Mouse (Mus musculus): ENCODE data around the gene BC025920. TPM values are rescaled to one million over a fixed set of nuclear protein-coding genes. Genes with fewer than 3 reads are reported as not detected.

The BC025920 gene
- polyA plus RNA-seq, 1 experiment from 2014 or later, result 0.85 TPM

DNA sequence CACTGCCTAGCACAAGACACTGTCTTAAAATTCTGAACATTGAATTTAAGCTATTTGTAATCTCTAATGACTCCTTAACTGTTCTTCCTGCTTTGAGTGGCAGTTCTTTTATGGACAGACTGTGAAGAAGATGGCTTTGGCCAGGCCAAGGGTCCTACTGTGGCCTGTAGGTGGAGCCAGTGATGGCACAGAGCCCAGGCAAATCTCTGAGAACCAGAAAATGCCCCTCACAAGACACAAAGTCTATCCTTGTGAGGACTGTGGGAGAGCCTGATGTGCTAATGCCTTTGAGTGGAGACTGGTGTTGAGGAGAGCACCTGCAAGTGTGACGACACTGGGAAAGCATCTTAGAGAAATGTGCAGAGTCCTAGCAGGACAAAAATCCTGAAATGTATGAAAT, 2.2 kb downstream of the BC025920 start:
- Histone ChIP-seq H3K36me3 (no peaks in the 10 kb centered on the region), H3K27ac (no peak overlapping the region), H3K4me3 (replicated peaks) (no peak overlapping the region), H3K4me2 (replicated peaks) (no peak overlapping the region), H3K9ac (no peak overlapping the region), H3K9me3 (no peaks in the 10 kb centered on the region), H3K4me1 (replicated peaks) (peaks cover 10% of the 10 kb centered on the region; the same call in 1 of the 2 replicates), H3K27me3 (replicated peaks) (no peaks in the 10 kb centered on the region)
- ATAC-seq, result no peak
- WGBS, result 86% methylated on average over 1 of the region's 1 CpGs

DNA sequence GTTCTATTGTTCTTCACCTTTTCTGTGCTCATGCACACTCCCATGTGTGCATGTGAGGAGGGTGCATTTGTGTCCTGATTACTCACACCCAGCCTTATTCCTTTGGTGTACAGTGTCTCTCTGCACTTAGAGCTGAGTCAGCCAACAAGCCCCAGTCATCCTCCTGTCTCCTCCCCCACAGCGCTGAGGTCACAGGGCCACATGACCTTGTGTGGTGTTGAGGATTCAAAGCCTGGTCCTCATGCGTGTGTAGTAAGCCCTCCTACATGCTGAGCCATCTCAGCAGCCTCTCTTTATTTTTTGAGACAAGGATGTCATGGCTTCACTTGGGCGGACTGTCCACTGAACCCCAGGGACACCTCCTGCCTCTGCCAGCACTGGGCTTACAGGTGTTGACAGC, 6.7 kb downstream of the BC025920 start:
- 63% methylated on average over 3 of the region's 3 CpGs for WGBS
- no peak overlapping the region for H3K9ac ChIP-seq
- no peak overlapping the region for H3K4me2 ChIP-seq (replicated peaks)
- no peaks in the 10 kb centered on the region for H3K27me3 ChIP-seq (replicated peaks)
- no peaks in the 10 kb centered on the region for H3K36me3 ChIP-seq
- no peak overlapping the region for H3K27ac ChIP-seq
- H3K9me3 ChIP-seq, result no peaks in the 10 kb centered on the region
- no peak for ATAC-seq
- H3K4me1 ChIP-seq (replicated peaks), result no peaks in the 10 kb centered on the region
- no peak overlapping the region for H3K4me3 ChIP-seq (replicated peaks)

DNA sequence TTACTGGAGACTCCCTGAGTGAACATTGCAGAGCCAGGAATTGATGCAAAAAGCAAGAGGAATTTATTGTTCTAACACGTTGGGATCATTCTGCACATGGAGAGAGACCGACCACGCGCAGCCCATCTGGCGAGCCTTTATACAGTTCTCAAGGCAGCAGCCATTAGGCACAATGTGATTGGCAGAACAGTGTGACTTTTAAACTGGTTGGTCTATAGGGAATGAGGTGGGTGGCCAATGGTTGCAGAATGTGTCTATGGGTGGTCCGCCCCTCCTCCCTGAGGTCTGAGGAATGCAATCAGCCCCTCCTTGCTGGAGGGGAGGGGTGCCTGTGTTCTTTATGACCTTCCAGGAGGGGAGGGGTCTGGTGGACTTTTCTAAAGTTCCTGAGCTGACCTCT, 9.4 kb downstream of the BC025920 start:
- H3K27ac ChIP-seq, result no peak overlapping the region
- H3K36me3 ChIP-seq, result no peaks in the 10 kb centered on the region
- H3K27me3 ChIP-seq (replicated peaks), result no peaks in the 10 kb centered on the region
- no peak overlapping the region for H3K4me3 ChIP-seq (replicated peaks)
- H3K9me3 ChIP-seq, result no peaks in the 10 kb centered on the region
- H3K4me1 ChIP-seq (replicated peaks), result no peaks in the 10 kb centered on the region
- peak; percentile 20; the same call in 1 of the 2 replicates for ATAC-seq
- H3K9ac ChIP-seq, result no peak overlapping the region
- no peak overlapping the region for H3K4me2 ChIP-seq (replicated peaks)
- WGBS, result 52% methylated on average over 6 of the region's 6 CpGs

DNA sequence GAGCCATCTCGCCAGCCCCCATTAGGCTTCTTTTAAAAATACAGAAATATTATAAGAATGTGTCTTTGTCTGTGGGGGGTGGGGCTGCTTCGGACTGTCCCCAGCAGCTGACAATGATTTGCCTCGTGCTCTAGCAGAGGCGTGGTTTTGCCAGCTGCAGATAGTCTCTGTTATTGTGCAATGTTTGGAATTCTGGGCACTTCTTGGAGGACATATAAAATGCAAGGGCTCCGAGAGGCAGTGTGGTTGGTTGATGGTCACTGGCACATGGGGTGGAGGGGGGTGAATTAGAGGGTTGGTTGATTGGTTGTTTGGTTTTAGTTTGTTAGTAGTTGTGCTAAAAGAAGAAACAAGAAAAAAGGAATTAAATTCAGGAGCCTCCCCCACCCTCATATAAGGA, 13.9 kb downstream of the BC025920 start:
- Histone ChIP-seq H3K9me3 (no peaks in the 10 kb centered on the region), H3K4me2 (replicated peaks) (no peak overlapping the region)
- WGBS, result 80% methylated on average over 5 of the region's 5 CpGs

DNA sequence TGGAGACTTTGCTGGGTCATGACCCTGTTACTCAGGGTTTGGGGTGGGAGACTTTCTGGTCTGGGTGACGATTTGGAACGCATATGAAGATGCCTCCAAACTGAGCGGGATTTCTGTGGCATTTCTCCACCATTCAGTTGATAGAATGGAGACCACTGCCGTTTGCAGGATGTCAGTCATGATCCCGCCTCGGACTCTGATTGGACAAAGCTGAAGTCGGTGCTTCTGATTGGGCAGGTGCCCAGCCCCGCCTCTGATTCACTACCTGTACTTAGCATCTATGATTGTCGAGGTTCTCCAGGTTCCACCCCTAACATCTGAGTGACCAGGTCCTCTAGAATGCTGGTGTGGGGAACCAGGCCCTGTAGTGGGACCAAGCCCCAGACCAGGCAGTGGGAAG, 14.7 kb downstream of the BC025920 start:
- ATAC-seq, result no peak
- Histone ChIP-seq H3K4me1 (replicated peaks) (no peaks in the 10 kb centered on the region), H3K27me3 (replicated peaks) (no peaks in the 10 kb centered on the region), H3K9ac (no peak overlapping the region), H3K4me3 (replicated peaks) (no peak overlapping the region), H3K27ac (no peak overlapping the region), H3K36me3 (peaks cover 14% of the 10 kb centered on the region), H3K4me2 (replicated peaks) (no peak overlapping the region), H3K9me3 (no peaks in the 10 kb centered on the region)
- WGBS, result 61% methylated on average over 9 of the region's 9 CpGs

More for the DNA sequence above, 13.9 kb downstream of the BC025920 start:
- Histone ChIP-seq H3K36me3 (peaks cover 14% of the 10 kb centered on the region), H3K4me1 (replicated peaks) (no peaks in the 10 kb centered on the region), H3K9ac (no peak overlapping the region), H3K4me3 (replicated peaks) (no peak overlapping the region), H3K27me3 (replicated peaks) (no peaks in the 10 kb centered on the region), H3K27ac (no peak overlapping the region)
- no peak for ATAC-seq

DNA sequence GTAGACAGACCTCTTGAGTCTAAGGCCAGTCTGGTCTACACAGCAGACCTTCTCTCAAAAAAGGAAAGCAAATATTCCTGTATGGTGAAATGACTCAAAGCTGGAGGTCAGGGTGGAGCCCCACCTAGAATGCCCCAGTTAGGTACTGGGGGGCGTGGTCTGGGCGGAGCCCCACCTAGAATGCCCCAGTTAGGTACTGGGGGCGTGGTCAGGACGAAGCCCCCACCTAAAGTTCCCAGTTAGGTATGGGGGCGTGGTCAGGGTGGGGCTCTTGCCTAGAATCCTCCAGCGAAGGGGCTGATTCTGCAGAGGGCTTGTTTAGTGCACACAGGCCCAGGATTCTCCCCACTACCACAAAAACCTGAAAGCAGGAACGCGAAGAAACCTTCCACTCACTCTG, 17.4 kb downstream of the BC025920 start:
- H3K4me2 ChIP-seq (replicated peaks), result no peak overlapping the region
- H3K4me1 ChIP-seq (replicated peaks), result peaks cover 15% of the 10 kb centered on the region
- H3K9ac ChIP-seq, result no peak overlapping the region
- 46% methylated on average over 8 of the region's 8 CpGs for WGBS
- H3K36me3 ChIP-seq, result peaks cover 14% of the 10 kb centered on the region
- peak; percentile 12; the same call in 1 of the 2 replicates for ATAC-seq
- H3K4me3 ChIP-seq (replicated peaks), result no peak overlapping the region
- H3K27me3 ChIP-seq (replicated peaks), result no peaks in the 10 kb centered on the region
- H3K27ac ChIP-seq, result no peak overlapping the region
- no peaks in the 10 kb centered on the region for H3K9me3 ChIP-seq

DNA sequence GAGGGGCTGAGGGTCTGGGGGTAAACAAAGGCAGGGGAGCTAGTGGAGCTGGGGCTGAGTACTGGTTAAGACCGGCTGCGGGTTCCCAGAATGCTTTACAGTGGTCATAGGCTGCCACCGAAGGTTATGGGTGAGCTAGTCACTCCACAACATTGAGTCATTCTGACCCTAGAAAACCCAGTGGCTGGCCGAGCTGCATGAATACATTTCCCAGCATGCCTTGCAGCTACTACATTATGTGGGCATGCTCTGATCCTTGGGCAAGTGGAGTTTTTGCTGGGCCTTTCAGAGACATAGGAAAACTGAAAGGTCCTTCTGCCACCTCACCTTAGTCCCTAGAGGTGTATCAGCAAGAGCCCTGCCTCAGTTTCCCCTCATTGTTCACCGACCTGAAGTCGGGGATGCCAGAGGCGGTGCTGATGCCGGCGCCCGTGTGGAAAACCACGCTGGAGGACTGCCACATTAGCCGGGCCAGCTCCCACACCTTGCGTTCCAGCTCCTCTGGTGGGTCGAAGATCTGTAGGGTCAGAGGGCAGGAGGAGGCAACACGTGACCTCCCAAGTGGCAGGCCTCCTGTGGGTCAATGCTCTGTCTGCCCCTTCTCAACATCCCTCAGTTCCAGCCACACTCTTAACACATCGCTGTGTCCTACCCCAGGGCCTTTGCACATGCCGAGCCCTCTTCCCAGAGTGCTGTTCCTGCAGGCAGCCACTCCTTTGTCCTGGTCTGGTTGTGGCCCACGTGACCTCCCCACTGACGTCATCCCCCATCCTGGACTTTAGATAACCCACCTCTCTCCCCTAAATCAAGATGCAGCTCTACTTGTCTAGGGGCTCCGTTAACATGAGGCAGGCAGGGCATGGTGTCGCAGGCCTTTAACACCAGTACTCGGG, 20.3 kb downstream of the BC025920 start:
- Histone ChIP-seq H3K9ac (peak overlapping the region; percentile 66), H3K9me3 (no peaks in the 10 kb centered on the region), H3K36me3 (peaks cover 14% of the 10 kb centered on the region), H3K27me3 (replicated peaks) (no peaks in the 10 kb centered on the region), H3K27ac (peak overlapping the region; percentile 83; the same call in 1 of the 2 replicates), H3K4me3 (replicated peaks) (peak overlapping the region; percentile 66), H3K4me2 (replicated peaks) (peak overlapping the region; percentile 79), H3K4me1 (replicated peaks) (peaks cover 15% of the 10 kb centered on the region)
- WGBS, result 84% methylated on average over 22 of the region's 22 CpGs
- ATAC-seq, result peak; percentile 7

DNA sequence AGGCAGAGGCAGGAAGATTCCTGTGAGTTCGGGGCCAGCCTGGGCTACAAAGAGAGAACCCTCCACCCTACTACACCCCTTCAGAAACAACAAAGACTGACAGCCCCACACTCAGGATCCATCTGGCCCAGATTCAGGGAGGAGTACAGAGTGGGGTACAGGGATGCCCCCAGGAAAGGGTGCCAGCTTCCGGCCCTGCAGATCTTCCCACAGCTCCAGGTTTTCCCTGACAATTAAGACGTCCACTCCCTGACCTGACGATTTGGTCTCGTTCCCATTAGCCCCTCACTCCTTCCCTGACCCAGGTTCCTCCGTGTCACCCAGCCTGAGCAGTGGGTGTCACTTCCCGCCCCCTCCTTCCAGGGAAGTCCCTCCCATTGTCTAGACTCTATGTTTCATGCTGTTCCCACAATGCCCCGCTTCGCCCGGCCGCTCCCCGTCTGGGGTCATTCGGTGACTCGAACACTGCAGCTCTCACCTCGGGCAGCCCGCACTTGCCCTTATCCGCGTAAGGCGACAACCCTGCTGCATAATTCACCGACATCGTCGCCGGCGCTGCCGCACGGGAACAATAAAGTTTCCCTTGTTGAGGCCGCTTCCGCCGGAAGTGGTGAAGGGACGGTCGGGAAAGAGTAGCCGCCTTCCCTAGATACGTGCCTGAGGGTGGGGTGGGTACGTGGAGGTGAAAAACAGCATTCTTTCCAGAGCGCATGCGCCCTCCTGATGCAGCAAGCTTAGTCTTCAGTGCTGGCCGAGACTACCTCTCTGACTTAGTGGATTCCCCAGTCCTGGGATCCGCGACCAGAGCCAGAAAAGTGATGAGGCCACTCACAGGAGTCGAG, 21.1 kb downstream of the BC025920 start, which contains the start of gene Sirt6:
Gene Sirt6 (minus strand): TSS at position 804 of the 842 bp plus-strand sequence.
- ATAC-seq, result peak; percentile 93
- peak within 1 kb of the TSS; percentile 66 for H3K9ac ChIP-seq
- H3K36me3 ChIP-seq, result peaks cover 9% of the 10 kb centered on the region; the same call in 1 of the 2 replicates
- H3K4me2 ChIP-seq (replicated peaks), result peak within 1 kb of the TSS; percentile 79
- H3K4me3 ChIP-seq (replicated peaks), result peak within 1 kb of the TSS; percentile 66
- H3K4me1 ChIP-seq (replicated peaks), result peaks cover 15% of the 10 kb centered on the region
- H3K9me3 ChIP-seq, result no peaks in the 10 kb centered on the region
- WGBS, result 5% methylated on average over 40 of the region's 40 CpGs
- no peaks in the 10 kb centered on the region for H3K27me3 ChIP-seq (replicated peaks)
- H3K27ac ChIP-seq, result peak within 1 kb of the TSS; percentile 83

DNA sequence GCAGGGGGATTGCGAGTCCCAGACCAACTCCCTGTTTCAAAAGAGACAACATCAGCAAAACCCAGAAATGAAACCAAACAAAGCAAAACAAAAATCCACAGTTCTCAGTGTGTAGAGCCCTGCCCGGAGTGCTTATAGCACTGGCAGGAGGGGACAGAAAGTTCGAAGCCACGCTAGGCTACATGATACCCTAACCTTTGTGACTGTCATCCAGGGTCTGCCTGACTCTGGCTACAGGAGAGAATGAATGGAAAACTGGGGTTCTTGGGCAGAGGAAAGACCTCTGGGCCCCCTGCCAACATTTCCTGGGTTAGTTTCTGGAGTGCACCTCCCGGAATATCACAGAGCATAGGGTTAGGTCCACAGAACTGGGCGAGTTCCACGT, 21.8 kb downstream of the BC025920 start:
- Histone ChIP-seq H3K36me3 (peaks cover 4% of the 10 kb centered on the region; the same call in 1 of the 2 replicates), H3K27me3 (replicated peaks) (no peaks in the 10 kb centered on the region), H3K4me2 (replicated peaks) (peak overlapping the region; percentile 79), H3K4me3 (replicated peaks) (peak overlapping the region; percentile 66), H3K9me3 (no peaks in the 10 kb centered on the region), H3K9ac (peak overlapping the region; percentile 66), H3K4me1 (replicated peaks) (peaks cover 15% of the 10 kb centered on the region), H3K27ac (peak overlapping the region; percentile 83)
- peak; percentile 29 for ATAC-seq
- 43% methylated on average over 7 of the region's 7 CpGs for WGBS

DNA sequence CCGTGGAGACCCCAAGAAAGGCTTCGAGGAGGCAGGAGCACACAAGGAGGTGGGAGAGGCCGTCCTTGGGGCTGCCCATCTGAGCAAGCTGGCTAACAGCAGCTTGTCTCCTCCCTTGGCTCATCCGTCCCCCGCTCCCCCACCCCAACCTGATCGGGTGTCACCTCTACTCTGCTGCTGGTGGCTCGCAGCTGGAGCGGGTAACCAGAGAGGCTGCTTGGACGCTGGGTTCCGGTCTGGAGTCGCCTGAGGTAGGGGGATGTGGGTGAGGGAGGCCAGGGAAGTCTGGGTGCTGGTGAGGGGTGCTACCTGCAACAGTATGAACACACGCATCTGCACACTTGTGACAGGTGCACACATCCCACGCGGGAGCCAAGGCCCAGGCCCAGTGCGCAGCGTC, 22.3 kb downstream of the BC025920 start, which contains the start of gene Ankrd24:
Gene Ankrd24 (plus strand): TSS at position 151 of the 400 bp plus-strand sequence.
- Histone ChIP-seq H3K9me3 (no peaks in the 10 kb centered on the region), H3K27me3 (replicated peaks) (no peaks in the 10 kb centered on the region), H3K4me2 (replicated peaks) (peak within 1 kb of the TSS; percentile 79), H3K27ac (peak within 1 kb of the TSS; percentile 83), H3K4me3 (replicated peaks) (peak within 1 kb of the TSS; percentile 66), H3K9ac (peak within 1 kb of the TSS; percentile 66), H3K36me3 (peaks cover 4% of the 10 kb centered on the region; the same call in 1 of the 2 replicates), H3K4me1 (replicated peaks) (peaks cover 15% of the 10 kb centered on the region)
- 77% methylated on average over 16 of the region's 16 CpGs for WGBS
- no peak for ATAC-seq

DNA sequence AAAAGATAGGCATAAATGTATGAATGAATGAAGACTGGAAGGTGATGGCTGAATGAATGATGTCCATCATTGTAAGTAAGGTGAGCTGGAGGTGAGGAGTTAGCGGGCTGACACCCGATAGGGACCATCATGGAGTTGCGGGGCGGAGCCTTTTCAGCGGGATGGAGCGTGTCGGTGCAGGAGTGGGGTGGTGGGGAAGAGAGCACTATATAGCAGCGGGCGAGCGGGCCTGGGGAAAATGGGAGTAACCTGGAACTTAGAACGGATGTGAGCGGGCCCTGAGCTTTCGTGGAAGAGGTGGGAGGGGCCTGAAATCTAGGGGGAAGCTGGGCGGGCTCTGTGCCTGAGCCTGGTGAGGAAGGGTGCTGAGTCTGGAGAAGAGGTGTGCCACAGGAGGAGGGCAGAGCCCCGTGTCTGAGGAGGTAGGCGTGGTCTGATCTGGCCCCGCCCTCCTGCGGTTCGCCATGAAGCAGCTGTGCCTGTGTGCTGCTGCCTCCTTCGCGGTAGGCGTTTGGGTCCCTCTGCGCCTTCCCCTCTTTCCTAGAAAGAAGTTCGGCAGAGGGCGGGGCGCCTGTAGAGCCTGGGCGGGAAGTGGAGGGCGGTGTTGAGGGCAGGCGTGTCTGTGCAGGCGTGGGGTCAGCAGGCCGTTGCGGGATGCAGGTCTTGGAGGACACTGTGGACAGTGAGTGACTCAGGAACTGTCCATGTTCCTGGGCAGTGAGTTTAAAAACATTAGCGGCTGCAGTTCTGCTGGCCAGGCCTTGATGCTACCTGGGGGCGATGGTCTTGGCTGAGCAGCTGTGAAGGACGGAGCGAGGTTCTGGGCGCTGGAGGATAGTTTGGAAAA, 27.4 kb downstream of the BC025920 start:
- 4% methylated on average over 37 of the region's 37 CpGs for WGBS
- H3K9me3 ChIP-seq, result no peaks in the 10 kb centered on the region
- no peaks in the 10 kb centered on the region for H3K27me3 ChIP-seq (replicated peaks)

More for the DNA sequence above, 27.4 kb downstream of the BC025920 start:
- H3K4me3 ChIP-seq (replicated peaks), result peak overlapping the region; percentile 52
- peak overlapping the region; percentile 89 for H3K4me2 ChIP-seq (replicated peaks)
- peaks cover 9% of the 10 kb centered on the region for H3K4me1 ChIP-seq (replicated peaks)
- H3K36me3 ChIP-seq, result no peaks in the 10 kb centered on the region
- ATAC-seq, result peak; percentile 95
- H3K9ac ChIP-seq, result peak overlapping the region; percentile 59
- H3K27ac ChIP-seq, result peak overlapping the region; percentile 64

All from intestine, embryonic 15.5 days (tissue).